In genomic region chr1:165737867-165738266, GRCm38 (mm10) we compare ENCODE assay signal across 17 mouse cellular contexts. TPM values are rescaled to one million over a fixed set of nuclear protein-coding genes. Genes with fewer than 3 reads are reported as not detected.
DNase-seq lines count a peak whose midpoint lies in the region; ATAC-seq lines count a peak whose summit lies in the region.
"Had no signal": no experiment of that assay in that cellular context is flagged by ENCODE, and none has a peak within 500 bp of the region (broad histone marks: within the 10 kb centered on the region; RNA-seq: fewer than 3 reads in every experiment).

No protein-coding gene starts in this region.

- no peaks in the 10 kb centered on the region for H3K36me3 ChIP-seq in forebrain, embryonic 11.5 days (ENCODE audit: control insufficient read depth, insufficient read depth, low read length)
- no peaks in the 10 kb centered on the region for H3K36me3 ChIP-seq in forebrain, embryonic 14.5 days (ENCODE audit: control insufficient read depth, insufficient read depth, low read length)
- H3K36me3 ChIP-seq in lung, embryonic 15.5 days, result no peaks in the 10 kb centered on the region
- H3K36me3 ChIP-seq: embryonic facial prominence, embryonic 10.5 days; forebrain, embryonic 15.5 days; heart, embryonic 12.5 days; hindbrain, embryonic 12.5 days had no signal

- peak; percentile 20 for DNase-seq in forebrain, embryonic 11.5 days (ENCODE audit: low spot score)
- no peak for DNase-seq in forebrain, embryonic 14.5 days (ENCODE audit: low spot score)
- DNase-seq in lung, postnatal 36 days, result no peak
- DNase-seq in layer of hippocampus, adult 9-10 months (ENCODE audit: low spot score), result no peak
- DNase-seq: adrenal gland, postnatal 14 days; cerebellum, adult 18-20 months; cerebellum, adult 9-11 months; cerebellum, postnatal 36 days; heart, postnatal 4 days had no signal

- H3K4me1 ChIP-seq in forebrain, embryonic 11.5 days (replicated peaks; ENCODE audit: control insufficient read depth, insufficient read depth, low read length), result no peaks in the 10 kb centered on the region
- H3K4me1 ChIP-seq in forebrain, embryonic 14.5 days (ENCODE audit: control insufficient read depth, insufficient read depth, low read length), result no peaks in the 10 kb centered on the region
- H3K4me1 ChIP-seq in lung, embryonic 15.5 days, result peaks cover 14% of the 10 kb centered on the region
- H3K4me1 ChIP-seq: forebrain, embryonic 15.5 days; hindbrain, embryonic 12.5 days had no signal

- H3K9me3 ChIP-seq in forebrain, embryonic 11.5 days (ENCODE audit: control insufficient read depth, low read length), result no peaks in the 10 kb centered on the region
- no peaks in the 10 kb centered on the region for H3K9me3 ChIP-seq in forebrain, embryonic 14.5 days (replicated peaks; ENCODE audit: control insufficient read depth, low read length)
- no peaks in the 10 kb centered on the region for H3K9me3 ChIP-seq in lung, embryonic 15.5 days
- H3K9me3 ChIP-seq: embryonic facial prominence, embryonic 10.5 days; forebrain, embryonic 15.5 days; heart, embryonic 12.5 days; hindbrain, embryonic 12.5 days had no signal

- no peak overlapping the region for H3K9ac ChIP-seq in forebrain, embryonic 11.5 days (ENCODE audit: low read length)
- no peak overlapping the region for H3K9ac ChIP-seq in forebrain, embryonic 14.5 days (ENCODE audit: low read length)
- no peak overlapping the region for H3K9ac ChIP-seq in lung, embryonic 15.5 days
- H3K9ac ChIP-seq: forebrain, embryonic 15.5 days; heart, embryonic 12.5 days; hindbrain, embryonic 12.5 days had no signal

- no peak overlapping the region for H3K4me3 ChIP-seq in forebrain, embryonic 11.5 days (ENCODE audit: low read depth, low read length)
- no peak overlapping the region for H3K4me3 ChIP-seq in forebrain, embryonic 14.5 days (ENCODE audit: low read depth, low read length)
- no peak overlapping the region for H3K4me3 ChIP-seq in lung, embryonic 15.5 days
- H3K4me3 ChIP-seq: embryonic facial prominence, embryonic 10.5 days; forebrain, embryonic 15.5 days; heart, embryonic 12.5 days; hindbrain, embryonic 12.5 days had no signal

- no peaks in the 10 kb centered on the region for H3K27me3 ChIP-seq in forebrain, embryonic 11.5 days (ENCODE audit: control insufficient read depth, insufficient read depth, low read length)
- no peaks in the 10 kb centered on the region for H3K27me3 ChIP-seq in forebrain, embryonic 14.5 days (replicated peaks; ENCODE audit: control insufficient read depth, insufficient read depth, low read length)
- H3K27me3 ChIP-seq in lung, embryonic 15.5 days, result no peaks in the 10 kb centered on the region
- H3K27me3 ChIP-seq: forebrain, embryonic 15.5 days; heart, embryonic 12.5 days; hindbrain, embryonic 12.5 days had no signal

- no peak overlapping the region for H3K27ac ChIP-seq in forebrain, embryonic 11.5 days (ENCODE audit: low read depth, low read length)
- H3K27ac ChIP-seq in forebrain, embryonic 14.5 days (ENCODE audit: low read depth, low read length), result no peak overlapping the region
- peak overlapping the region; percentile 26; the same call in 1 of the 2 replicates for H3K27ac ChIP-seq in lung, embryonic 15.5 days
- H3K27ac ChIP-seq: embryonic facial prominence, embryonic 10.5 days; forebrain, embryonic 15.5 days; hindbrain, embryonic 12.5 days had no signal

- 52% methylated on average over 3 of the region's 3 CpGs for WGBS in forebrain, embryonic 11.5 days
- 30% methylated on average over 3 of the region's 3 CpGs for WGBS in forebrain, embryonic 14.5 days
- WGBS in lung, embryonic 15.5 days, result 49% methylated on average over 3 of the region's 3 CpGs

- ATAC-seq in forebrain, embryonic 11.5 days (replicated peaks; ENCODE audit: low FRiP score), result no peak
- no peak for ATAC-seq in forebrain, embryonic 14.5 days
- peak; percentile 21; the same call in 1 of the 2 replicates for ATAC-seq in lung, embryonic 15.5 days (ENCODE audit: borderline replicate concordance, extremely low read depth, low FRiP score, low TSS enrichment)
- ATAC-seq in common myeloid progenitor, adult 5-6 weeks (replicated peaks; ENCODE audit: low read depth, poor library complexity, severe bottlenecking), result peak; percentile 34
- ATAC-seq in megakaryocyte progenitor cell, adult 5-6 weeks (replicated peaks; ENCODE audit: poor library complexity), result peak; percentile 37
- ATAC-seq: forebrain, embryonic 15.5 days; hindbrain, embryonic 16.5 days had no signal

- no peak overlapping the region for H3K4me2 ChIP-seq in forebrain, embryonic 11.5 days (ENCODE audit: low read depth, low read length, severe bottlenecking)
- H3K4me2 ChIP-seq in forebrain, embryonic 14.5 days (ENCODE audit: low read length), result no peak overlapping the region
- no peak overlapping the region for H3K4me2 ChIP-seq in lung, embryonic 15.5 days
- H3K4me2 ChIP-seq: forebrain, embryonic 15.5 days; heart, embryonic 12.5 days; hindbrain, embryonic 12.5 days had no signal

RNA-seq across cellular contexts. Expression of gene Creg1, which starts 25.7 kb away (rescaled TPM):
- 28.9 and 35.3 TPM in 2 replicates for polyA plus RNA-seq in forebrain, embryonic 11.5 days (2014; fragmentation: Nextera tagmentation; extraction: Ambion mirVana)
- polyA plus RNA-seq in forebrain, embryonic 14.5 days (2014; fragmentation: Nextera tagmentation; extraction: Ambion mirVana), result 26.0 and 28.8 TPM in 2 replicates
- polyA plus RNA-seq in lung, embryonic 15.5 days (2015; fragmentation: Nextera tagmentation; extraction: Ambion mirVana), result 66.3 and 74.9 TPM in 2 replicates
- total RNA-seq in common myeloid progenitor, adult 5-6 weeks (2017), result 142 and 144 TPM in 2 replicates
- total RNA-seq in megakaryocyte progenitor cell, adult 5-6 weeks (2015), result 261 and 284 TPM in 2 replicates
- 96.7 and 120 TPM in 2 replicates for total RNA-seq in megakaryocyte progenitor cell, adult 5-6 weeks (2017)

RNA-seq across cellular contexts. Expression of gene Rcsd1, which starts 28.3 kb away (rescaled TPM):
- 6.4 and 7.2 TPM in 2 replicates for polyA plus RNA-seq in forebrain, embryonic 11.5 days (2014; fragmentation: Nextera tagmentation; extraction: Ambion mirVana)
- polyA plus RNA-seq in forebrain, embryonic 14.5 days (2014; fragmentation: Nextera tagmentation; extraction: Ambion mirVana), result 3.3 and 4.4 TPM in 2 replicates
- polyA plus RNA-seq in lung, embryonic 15.5 days (2015; fragmentation: Nextera tagmentation; extraction: Ambion mirVana), result 37.8 and 42.8 TPM in 2 replicates
- 83.0 and 83.6 TPM in 2 replicates for total RNA-seq in common myeloid progenitor, adult 5-6 weeks (2017)
- 48.8 and 48.9 TPM in 2 replicates for total RNA-seq in megakaryocyte progenitor cell, adult 5-6 weeks (2015)
- total RNA-seq in megakaryocyte progenitor cell, adult 5-6 weeks (2017), result 110 and 111 TPM in 2 replicates

RNA-seq across cellular contexts. Expression of gene Cd247, which starts 50.6 kb away (rescaled TPM):
- polyA plus RNA-seq in forebrain, embryonic 11.5 days (2014; fragmentation: Nextera tagmentation; extraction: Ambion mirVana), result 1.7 and 2.5 TPM in 2 replicates
- polyA plus RNA-seq in forebrain, embryonic 14.5 days (2014; fragmentation: Nextera tagmentation; extraction: Ambion mirVana), result 0.97 and 1.6 TPM in 2 replicates
- polyA plus RNA-seq in lung, embryonic 15.5 days (2015; fragmentation: Nextera tagmentation; extraction: Ambion mirVana), result 1.3 and 2.6 TPM in 2 replicates
- 1.2 and 1.9 TPM in 2 replicates for total RNA-seq in common myeloid progenitor, adult 5-6 weeks (2017)
- 0.12 TPM in 1 of 2 replicates, not detected in the other for total RNA-seq in megakaryocyte progenitor cell, adult 5-6 weeks (2015)
- total RNA-seq in megakaryocyte progenitor cell, adult 5-6 weeks (2017), result 0.29 and 1.2 TPM in 2 replicates

Comparison
In these comparisons a context has a peak if more than half of its experiments do, and no peak if none do; other contexts are left out.
1. ATAC-seq: peak in lung, embryonic 15.5 days (single experiment), common myeloid progenitor, adult 5-6 weeks (single experiment) and megakaryocyte progenitor cell, adult 5-6 weeks (single experiment); none in forebrain, embryonic 11.5 days (single experiment) and forebrain, embryonic 14.5 days (single experiment).